Mouse (Mus musculus): ENCODE data around the gene Arhgap10.

DNA sequence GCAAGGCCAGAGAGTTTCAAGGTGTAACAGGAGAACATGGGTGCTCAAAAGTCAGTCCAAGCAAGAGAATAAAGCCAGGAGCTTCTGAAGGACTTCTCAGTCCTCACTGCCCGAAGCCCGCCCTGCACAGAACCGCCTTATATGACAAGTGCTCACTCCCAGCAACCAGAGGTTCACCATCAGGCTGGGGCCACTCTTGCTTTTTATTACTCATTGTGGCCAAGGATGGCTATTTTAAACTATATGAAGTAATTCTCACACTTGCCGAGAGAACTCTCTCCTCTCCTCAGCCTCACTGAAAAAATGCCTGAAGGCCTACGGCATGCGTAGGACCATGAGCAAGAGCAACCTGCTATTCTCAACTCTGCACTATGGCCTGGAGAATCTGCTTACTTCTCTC is 133.7 kb downstream of the Arhgap10 start:
- TF ChIP-seq CTCF (IDR thresholded peaks at IDR 0.05; ENCODE audit: low read depth) (no peak), EP300 (IDR thresholded peaks at IDR 0.05; ENCODE audit: low read depth) (no peak)

All from liver, postnatal 0 days (tissue).